Comparison of ENCODE assay signal across 8 mouse cellular contexts in genomic region chr15:79347845-79348506, GRCm38 (mm10). TPM values are rescaled to one million over a fixed set of nuclear protein-coding genes. Genes with fewer than 3 reads are reported as not detected.
DNase-seq lines count a peak whose midpoint lies in the region; ATAC-seq and TF ChIP-seq lines count a peak whose summit lies in the region.

No protein-coding gene starts in this region.

- WGBS in hindbrain, postnatal 0 days, result under 1% methylated on average over 30 of the region's 46 CpGs
- WGBS in liver, embryonic 12.5 days (ENCODE audit: insufficient replicate concordance), result 5% methylated on average over 46 of the region's 46 CpGs

- 0 out of 2 replicates have a peak, but pooled peaks cover 3% of the 10 kb centered on the region for H3K4me1 ChIP-seq in hindbrain, postnatal 0 days (ENCODE audit: insufficient read depth, low read length)
- H3K4me1 ChIP-seq in liver, embryonic 12.5 days, result peaks cover 50% of the 10 kb centered on the region

- peak; percentile 38 for DNase-seq in ovary, adult 18-20 months (ENCODE audit: low spot score)
- no peak for DNase-seq in ovary, postnatal 10 days (ENCODE audit: low spot score)
- peak; percentile 75 for DNase-seq in c-Kit-positive CD71-positive TER-119-negative erythroid progenitor cells, embryonic 14.5 days (ENCODE audit: low read depth)
- peak; percentile 60 for DNase-seq in gastrocnemius, postnatal 10 days
- peak; percentile 63 for DNase-seq in hindbrain, postnatal 0 days (ENCODE audit: low spot score)
- DNase-seq in thymus, postnatal 0 days (ENCODE audit: low spot score), result peak; percentile 92

- H3K27me3 ChIP-seq in hindbrain, postnatal 0 days (ENCODE audit: insufficient read depth, low read length), result no peaks in the 10 kb centered on the region
- H3K27me3 ChIP-seq in liver, embryonic 12.5 days (replicated peaks), result peaks cover 23% of the 10 kb centered on the region

- H3K36me3 ChIP-seq in hindbrain, postnatal 0 days (ENCODE audit: insufficient read depth, low read length), result no peaks in the 10 kb centered on the region
- no peaks in the 10 kb centered on the region for H3K36me3 ChIP-seq in liver, embryonic 12.5 days

- peak overlapping the region; percentile 74 for H3K9ac ChIP-seq in hindbrain, postnatal 0 days (replicated peaks; ENCODE audit: low read length)
- H3K9ac ChIP-seq in liver, embryonic 12.5 days, result peak overlapping the region; percentile 81

- peak overlapping the region; percentile 90 for H3K4me2 ChIP-seq in hindbrain, postnatal 0 days (ENCODE audit: low read depth, low read length)
- H3K4me2 ChIP-seq in liver, embryonic 12.5 days, result peak overlapping the region; percentile 98

- H3K9me3 ChIP-seq in hindbrain, postnatal 0 days (ENCODE audit: low read length), result no peaks in the 10 kb centered on the region
- H3K9me3 ChIP-seq in liver, embryonic 12.5 days (replicated peaks), result no peaks in the 10 kb centered on the region

- peak overlapping the region; percentile 75 for H3K4me3 ChIP-seq in hindbrain, postnatal 0 days (ENCODE audit: low read length)
- peak overlapping the region; percentile 77 for H3K4me3 ChIP-seq in liver, embryonic 12.5 days

- peak overlapping the region; percentile 78; the same call in 1 of the 2 replicates for H3K27ac ChIP-seq in hindbrain, postnatal 0 days
- peak overlapping the region; percentile 88 for H3K27ac ChIP-seq in liver, embryonic 12.5 days

- TF ChIP-seq CTCF in hindbrain, postnatal 0 days (IDR thresholded peaks at IDR 0.05; ENCODE audit: low read depth), result peak; percentile 62

- ATAC-seq in hindbrain, postnatal 0 days, result peak; percentile 60
- peak; percentile 85 for ATAC-seq in liver, embryonic 12.5 days
- peak; percentile 52 for ATAC-seq in monocyte, adult 5-6 weeks (replicated peaks; ENCODE audit: insufficient number of reproducible peaks, low FRiP score, low TSS enrichment, poor library complexity, severe bottlenecking)

RNA-seq across cellular contexts. Expression of gene Maff, which starts 1.6 kb away (rescaled TPM):
- total RNA-seq in gastrocnemius, postnatal 10 days (2021), result 1 to 10 TPM; 2.0 to 2.6 TPM
- total RNA-seq in hindbrain, postnatal 0 days (2014; rRNA removed), result 4.0 and 5.4 TPM in 2 replicates
- polyA plus RNA-seq in hindbrain, postnatal 0 days (2015; fragmentation: Nextera tagmentation; extraction: Ambion mirVana), result 1.7 and 2.0 TPM in 2 replicates
- 1.1 and 2.8 TPM in 2 replicates for polyA plus RNA-seq in liver, embryonic 12.5 days (2016; fragmentation: Nextera tagmentation; extraction: Ambion mirVana)
- total RNA-seq in monocyte, adult 5-6 weeks (2017), result 9.8 to 14.5 TPM (median 10.4 TPM) in 3 replicates
- polyA plus RNA-seq in thymus, postnatal 0 days (2015; fragmentation: Nextera tagmentation; extraction: Ambion mirVana), result 7.2 and 8.7 TPM in 2 replicates

RNA-seq across cellular contexts. Expression of gene Pla2g6, which starts 19.8 kb away (rescaled TPM):
- 1 to 10 TPM; 9.2 to 9.8 TPM for total RNA-seq in gastrocnemius, postnatal 10 days (2021)
- 24.3 and 28.8 TPM in 2 replicates for total RNA-seq in hindbrain, postnatal 0 days (2014; rRNA removed)
- polyA plus RNA-seq in hindbrain, postnatal 0 days (2015; fragmentation: Nextera tagmentation; extraction: Ambion mirVana), result 15.2 and 15.7 TPM in 2 replicates
- polyA plus RNA-seq in liver, embryonic 12.5 days (2016; fragmentation: Nextera tagmentation; extraction: Ambion mirVana), result 16.8 and 17.3 TPM in 2 replicates
- 1.1 to 5.4 TPM (median 3.4 TPM) in 3 replicates for total RNA-seq in monocyte, adult 5-6 weeks (2017)
- 12.8 and 15.2 TPM in 2 replicates for polyA plus RNA-seq in thymus, postnatal 0 days (2015; fragmentation: Nextera tagmentation; extraction: Ambion mirVana)

RNA-seq across cellular contexts. Expression of gene Tmem184b, which starts 55.4 kb away (rescaled TPM):
- total RNA-seq in gastrocnemius, postnatal 10 days (2021), result 10 to 100 TPM; 42.0 to 47.5 TPM
- total RNA-seq in hindbrain, postnatal 0 days (2014; rRNA removed), result 72.4 and 113 TPM in 2 replicates
- 26.6 and 31.6 TPM in 2 replicates for polyA plus RNA-seq in hindbrain, postnatal 0 days (2015; fragmentation: Nextera tagmentation; extraction: Ambion mirVana)
- polyA plus RNA-seq in liver, embryonic 12.5 days (2016; fragmentation: Nextera tagmentation; extraction: Ambion mirVana), result 16.4 and 19.0 TPM in 2 replicates
- total RNA-seq in monocyte, adult 5-6 weeks (2017), result 10.6 to 25.9 TPM (median 19.9 TPM) in 3 replicates
- polyA plus RNA-seq in thymus, postnatal 0 days (2015; fragmentation: Nextera tagmentation; extraction: Ambion mirVana), result 30.0 and 37.4 TPM in 2 replicates
